Mouse (Mus musculus) thymus, postnatal 14 days (tissue): ENCODE measurements around the gene Rab10.
"Not testable (repeated sequence)": the region's sequence is repeated elsewhere in the genome, so short reads cannot be mapped to it uniquely, and the experiment has no call there.

Experiments used
- DNase-seq: peaks from one replicate; pipeline ENCODE4 v3.0.0; 2021

Rab10 gene

DNA sequence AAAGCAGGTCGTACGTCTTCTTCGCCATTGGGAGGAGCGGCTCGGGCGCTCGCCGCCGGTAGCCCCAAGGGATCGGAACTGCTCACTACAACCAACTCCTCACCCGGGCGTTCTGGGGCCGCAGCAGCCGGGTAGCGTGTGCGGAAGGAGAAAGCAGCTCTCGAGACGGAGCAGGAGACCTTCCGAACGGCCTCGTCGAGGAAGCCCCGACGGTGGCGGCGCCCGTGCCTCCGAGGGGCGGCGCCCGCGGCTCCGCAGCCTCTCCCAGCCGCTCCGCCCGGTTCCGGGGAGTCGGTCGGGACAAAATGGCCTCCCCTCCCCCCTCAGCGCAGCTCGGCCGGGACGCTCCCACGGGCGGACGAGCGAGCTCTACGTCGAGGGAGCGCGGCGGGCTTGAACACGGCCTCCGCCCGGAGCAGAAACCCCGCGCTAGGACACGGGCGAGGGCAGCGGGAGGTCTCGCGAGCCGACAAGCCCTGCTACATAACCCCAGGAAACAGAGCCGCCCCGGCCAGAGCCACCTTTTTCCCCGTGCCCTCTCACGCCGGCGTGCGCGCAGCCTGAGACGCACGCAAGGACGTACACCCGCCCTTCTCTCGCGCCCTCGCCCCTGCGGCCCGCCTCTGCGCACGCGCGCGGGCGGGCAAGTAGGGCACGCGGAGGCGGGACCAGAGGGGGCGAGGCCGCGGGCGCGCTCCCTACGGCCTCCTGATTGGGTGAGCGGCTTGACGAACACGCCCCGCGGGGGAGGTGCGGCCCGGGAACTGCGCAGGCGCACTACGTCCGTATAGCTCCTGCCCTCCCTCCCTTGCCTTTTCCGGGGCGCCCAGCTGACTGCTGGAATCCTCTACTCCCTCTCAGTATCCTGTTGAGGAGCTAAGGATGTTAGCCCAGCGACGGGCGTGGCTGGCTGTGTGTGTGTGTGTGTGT, at the start of gene Rab10:
Gene Rab10, minus strand, starts transcription at position 579 of the 930 bp plus-strand sequence.
- peak; percentile 99 for DNase-seq

DNA sequence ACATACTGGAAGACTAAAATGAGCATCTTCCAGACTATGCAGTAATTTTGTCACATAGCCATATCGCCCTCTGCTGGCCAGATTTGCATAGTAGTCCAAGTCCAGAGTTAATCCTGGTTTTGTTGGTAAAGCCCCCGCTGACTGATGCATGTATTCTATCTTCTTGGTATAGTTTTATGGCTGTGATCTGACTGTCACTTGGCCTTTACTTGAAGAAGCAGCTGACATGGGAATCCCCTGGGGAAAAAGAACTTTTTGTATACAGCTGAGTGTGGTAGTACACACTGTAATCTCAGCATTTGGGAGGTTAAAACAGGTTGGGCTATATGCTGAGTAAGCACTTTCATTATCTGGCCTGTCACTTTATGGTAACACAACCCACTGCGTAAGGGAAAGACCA, 49.5 kb upstream of the Rab10 start:
- peak; percentile 81 for DNase-seq

DNA sequence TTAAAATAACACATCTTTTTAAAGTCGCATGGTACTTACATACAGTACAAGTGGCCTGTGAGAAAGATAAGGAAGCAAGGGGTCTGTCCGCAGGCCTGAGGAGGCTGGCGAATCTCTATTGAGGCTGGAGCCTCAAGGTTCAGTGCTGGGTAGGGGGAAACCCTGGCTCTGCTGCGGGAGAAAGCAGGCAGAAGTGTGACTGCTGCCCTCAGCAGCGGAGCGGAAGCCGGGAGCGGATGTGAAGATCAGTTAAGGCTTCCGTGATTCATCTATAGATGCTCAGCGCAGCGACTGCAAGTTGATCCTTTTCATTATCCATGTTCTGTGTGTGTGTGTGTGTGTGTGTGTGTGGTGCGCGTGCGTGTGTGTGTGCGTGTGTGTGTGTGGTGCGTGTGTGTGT, 47.1 kb upstream of the Rab10 start:
- DNase-seq, result peak; percentile 23

GRCm38 (mm10) chr12:3355068-3355467, 45.3 kb upstream of the Rab10 start:
- DNase-seq, result no peak

- DNase-seq, result no peak
These were observed 42.4 kb upstream of the Rab10 start for GRCm38 (mm10) chr12:3352216-3352615.

DNA sequence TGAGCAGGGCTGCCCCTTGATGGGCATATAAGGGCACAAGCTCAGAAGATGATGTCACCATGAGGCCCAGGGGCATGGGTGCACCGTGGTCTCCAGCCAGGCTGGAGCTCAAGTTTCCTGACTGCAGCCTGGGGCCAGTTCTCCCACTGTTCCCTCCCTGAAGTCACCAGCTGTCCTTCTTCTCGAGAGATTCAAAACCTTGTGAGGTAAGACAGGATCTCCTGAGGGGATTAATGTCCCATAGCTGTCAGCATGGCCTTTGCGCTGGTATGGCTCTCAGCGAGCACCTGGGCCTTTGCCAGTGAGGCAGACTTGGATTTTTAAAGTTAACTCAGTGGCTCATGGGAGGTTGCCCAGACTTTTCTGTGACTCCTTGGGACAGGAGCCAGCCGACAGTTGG, 40.4 kb upstream of the Rab10 start:
- no peak for DNase-seq

GRCm38 (mm10) chr12:3349387-3349786, 39.6 kb upstream of the Rab10 start:
- DNase-seq, result no peak

GRCm38 (mm10) chr12:3347682-3348081, 37.9 kb upstream of the Rab10 start:
- DNase-seq, result no peak

GRCm38 (mm10) chr12:3345038-3345437, 35.3 kb upstream of the Rab10 start:
- no peak for DNase-seq

GRCm38 (mm10) chr12:3344155-3344554, 34.4 kb upstream of the Rab10 start:
- no peak for DNase-seq

DNA sequence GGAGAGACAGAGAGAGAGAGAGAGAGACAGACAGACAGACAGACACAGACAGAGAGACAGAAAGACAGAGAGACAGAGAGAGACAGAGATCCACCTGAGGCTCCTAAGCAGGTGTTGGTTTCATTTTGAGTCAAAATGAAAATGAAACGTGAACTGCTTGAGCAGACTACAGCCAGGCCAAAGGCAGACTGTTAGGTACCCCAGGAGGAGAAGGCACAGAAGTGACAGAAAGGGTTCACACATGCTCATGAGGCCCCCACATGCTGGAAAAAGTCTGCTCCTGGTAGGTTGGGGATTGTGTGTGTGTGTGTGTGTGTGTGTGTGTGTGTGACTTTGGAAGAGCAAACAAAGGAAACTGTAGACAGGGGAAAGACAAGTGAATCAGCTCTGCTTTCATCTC, 29.2 kb upstream of the Rab10 start:
- no peak for DNase-seq

GRCm38 (mm10) chr12:3329677-3330076, 19.9 kb upstream of the Rab10 start:
- DNase-seq, result no peak

GRCm38 (mm10) chr12:3325232-3325631, 15.5 kb upstream of the Rab10 start:
- DNase-seq, result no peak

DNA sequence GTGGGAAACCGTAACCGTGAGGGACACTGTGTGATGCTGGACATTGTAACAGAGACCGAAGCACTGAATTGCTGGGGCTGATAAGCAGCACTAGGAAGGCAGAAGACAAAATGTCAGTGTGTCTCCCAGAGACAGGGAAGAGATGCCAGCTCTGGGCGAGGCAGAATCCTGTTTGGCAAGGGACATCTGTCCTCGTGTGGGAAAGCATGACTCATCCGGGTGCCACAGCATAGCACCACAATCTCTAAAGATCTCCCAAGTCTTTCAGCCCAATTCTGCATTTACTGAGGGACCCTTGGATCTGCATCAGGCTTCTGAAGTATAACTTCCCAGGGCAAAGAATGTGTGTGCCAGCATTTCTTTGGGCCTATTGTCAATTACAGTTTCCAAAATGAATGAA, 13.5 kb upstream of the Rab10 start:
- DNase-seq, result no peak

- DNase-seq, result no peak
These were observed 9.6 kb upstream of the Rab10 start for GRCm38 (mm10) chr12:3319377-3319776.

DNA sequence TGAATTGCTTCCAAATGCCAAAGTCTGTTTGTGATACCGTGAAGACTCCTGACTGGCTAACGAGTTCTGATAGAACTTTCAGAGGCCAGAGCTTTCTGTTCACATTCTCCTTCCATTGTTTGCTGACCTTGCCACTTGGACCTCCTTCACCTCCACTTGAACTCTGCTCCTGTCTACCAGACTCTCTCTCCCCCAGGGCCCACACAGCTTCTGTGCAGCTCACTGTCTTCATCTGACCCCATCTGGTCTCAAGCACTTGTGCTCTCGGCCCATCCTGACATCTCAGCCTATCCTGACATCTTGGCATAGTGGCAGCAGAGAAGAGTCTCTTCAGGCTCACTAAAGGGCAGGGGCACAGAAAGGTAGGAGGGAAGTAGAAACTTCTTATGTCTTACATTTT, 7.2 kb upstream of the Rab10 start:
- no peak for DNase-seq

GRCm38 (mm10) chr12:3316083-3316482, 6.3 kb upstream of the Rab10 start:
- no peak for DNase-seq

DNA sequence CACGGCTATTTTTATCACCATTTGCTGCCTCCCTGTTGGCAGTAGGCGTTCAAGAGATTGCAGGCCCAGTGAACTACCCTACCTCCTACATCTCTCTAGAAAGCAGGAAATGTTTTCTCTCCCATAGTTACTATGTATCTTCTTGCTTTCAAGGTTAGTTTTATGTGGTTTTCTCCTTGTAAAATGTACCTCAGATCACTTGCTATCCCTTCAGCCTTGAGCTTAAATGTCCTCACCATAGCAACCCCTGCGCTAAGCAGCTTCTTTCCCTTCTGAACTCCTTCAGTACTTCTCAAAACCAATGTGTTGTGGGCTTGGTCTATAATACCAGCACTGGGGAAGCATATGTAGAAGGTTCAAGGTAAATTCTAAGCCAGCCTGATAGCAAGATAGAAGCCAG, 3.1 kb upstream of the Rab10 start:
- DNase-seq, result no peak

- peak; percentile 54 for DNase-seq
These were observed 538 bp upstream of the Rab10 start for GRCm38 (mm10) chr12:3310321-3310692.

- DNase-seq, result peak; percentile 31
These were observed 1.1 kb downstream of the Rab10 start for GRCm38 (mm10) chr12:3308541-3309241.

- no peak for DNase-seq
These were observed 2.2 kb downstream of the Rab10 start for GRCm38 (mm10) chr12:3307587-3307986.

DNA sequence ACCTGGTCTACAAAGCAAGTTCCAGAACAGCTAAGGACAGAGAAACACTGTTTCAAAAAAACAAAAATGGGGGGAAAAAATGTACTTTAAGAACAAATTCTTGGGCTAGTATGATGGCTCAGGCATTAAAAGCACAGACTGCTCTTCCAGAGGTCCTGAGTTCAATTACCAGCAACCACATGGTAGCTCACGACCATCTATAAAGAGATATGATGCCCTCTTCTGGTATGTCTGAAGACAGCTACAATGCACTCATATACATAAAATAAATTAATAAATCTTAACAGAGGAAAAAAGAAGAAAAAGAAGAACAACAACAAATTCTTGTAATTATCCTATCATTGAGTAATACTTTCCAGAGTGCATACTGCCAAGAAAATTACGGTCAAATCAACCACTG, 4.5 kb downstream of the Rab10 start:
- DNase-seq, result no peak

GRCm38 (mm10) chr12:3297622-3298021, 12.1 kb downstream of the Rab10 start:
- not testable (repeated sequence) for DNase-seq

DNA sequence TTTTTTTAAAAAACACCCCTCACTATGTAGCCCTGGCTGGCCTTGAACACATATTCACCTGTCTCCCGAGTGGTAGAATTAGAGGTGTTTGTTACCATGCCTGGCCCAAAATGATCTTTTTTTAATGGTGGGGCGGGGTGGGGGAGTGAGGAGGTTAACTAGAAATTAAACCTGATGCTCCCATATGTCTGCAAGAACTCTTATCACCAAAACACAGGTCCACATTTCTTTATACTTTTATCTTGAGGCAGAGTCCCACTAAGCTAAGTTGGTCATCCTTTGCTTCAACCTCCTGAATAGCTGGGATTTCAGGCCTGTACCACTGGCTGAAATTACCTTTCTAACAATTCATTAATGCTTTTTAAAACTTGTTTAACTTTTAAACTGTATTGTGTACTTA, 13.7 kb downstream of the Rab10 start:
- no peak for DNase-seq
